Mouse (Mus musculus) embryonic fibroblast, embryonic 13.5 days (primary cell): ENCODE results near the gene Fhad1. TPM values are rescaled to one million over a fixed set of nuclear protein-coding genes. Genes with fewer than 3 reads are reported as not detected.

Experiments
- H3K27ac ChIP-seq: 2 replicates; pipeline ENCODE4 v1.5.1; 2012; ENCODE audit warnings: low read length, control low read depth, inconsistent platforms; ENCODE audit not compliant: insufficient read depth
- H3K4me1 ChIP-seq: 2 replicates; pipeline ENCODE4 v1.6.1; 2011; ENCODE audit warnings: low read length; ENCODE audit not compliant: control insufficient read depth, insufficient read depth
- H3K4me3 ChIP-seq: 2 replicates; pipeline ENCODE4 v1.5.1; 2011; ENCODE audit warnings: mild to moderate bottlenecking, control low read depth, low read length; ENCODE audit not compliant: insufficient read depth
- CTCF ChIP-seq: IDR thresholded peaks from 2 replicates; pipeline ENCODE4 v1.5.1; 2011; ENCODE audit warnings: mild to moderate bottlenecking, control low read depth, low read length, moderate library complexity, borderline replicate concordance; ENCODE audit not compliant: insufficient read depth
- POLR2A ChIP-seq: IDR thresholded peaks from 2 replicates; pipeline ENCODE4 v1.6.1; 2011; ENCODE audit warnings: low read depth, mild to moderate bottlenecking, control low read depth, low read length, moderate library complexity
- polyA plus RNA-seq: library from polyadenylated mRNA; stranded (reverse); fragments of >200 nt; gene quantifications from 2 replicates; pipeline ENCODE4 v1.2.4, GENCODE M21; 2011; ENCODE audit warnings: low read depth; ENCODE audit not compliant: missing spikeins, insufficient read length

The Fhad1 gene
- polyA plus RNA-seq, 1 experiment: not detected

DNA sequence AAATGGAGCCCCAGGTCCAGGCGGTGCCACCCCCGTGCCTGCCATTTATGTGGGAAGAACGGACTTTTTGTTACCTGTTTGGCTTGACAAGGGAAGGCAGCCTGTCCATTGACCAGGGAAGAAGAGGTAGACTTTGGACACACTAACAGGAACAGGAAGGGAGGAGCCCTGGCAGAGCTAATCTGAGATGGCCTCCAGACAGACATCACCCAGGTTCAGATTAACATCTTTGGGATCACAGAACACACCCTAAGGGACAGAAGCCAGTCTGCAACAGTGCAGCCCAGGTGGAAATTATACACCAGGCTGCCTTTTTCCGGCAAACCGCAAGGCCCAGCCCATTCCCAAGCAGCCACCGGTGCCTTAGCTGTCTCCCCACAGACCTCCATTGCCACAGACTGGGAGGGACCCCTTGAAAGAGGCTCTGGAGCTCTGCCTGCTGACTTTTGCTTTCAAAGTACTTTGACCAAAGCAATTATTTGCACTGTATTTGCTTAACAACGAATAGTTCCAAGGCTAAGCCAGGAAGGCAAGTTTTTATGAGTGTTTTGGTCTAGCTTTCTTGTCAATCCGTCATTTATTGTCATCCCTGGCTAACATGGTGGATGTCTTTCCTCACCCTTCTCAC lies 121.6 kb downstream of the Fhad1 start:
- no peak for TF ChIP-seq POLR2A
- TF ChIP-seq CTCF: no peak

GRCm38 (mm10) chr4:141886385-141886968 lies 128.4 kb downstream of the Fhad1 start:
- Histone ChIP-seq H3K4me1 (peaks cover 4% of the 10 kb centered on the region; the same call in 1 of the 2 replicates), H3K4me3 (no peak overlapping the region), H3K27ac (no peak overlapping the region)
- TF ChIP-seq POLR2A: no peak
- no peak for TF ChIP-seq CTCF

More for the DNA sequence above, 121.6 kb downstream of the Fhad1 start:
- Histone ChIP-seq H3K4me3 (no peak overlapping the region), H3K4me1 (no peaks in the 10 kb centered on the region), H3K27ac (no peak overlapping the region)

DNA sequence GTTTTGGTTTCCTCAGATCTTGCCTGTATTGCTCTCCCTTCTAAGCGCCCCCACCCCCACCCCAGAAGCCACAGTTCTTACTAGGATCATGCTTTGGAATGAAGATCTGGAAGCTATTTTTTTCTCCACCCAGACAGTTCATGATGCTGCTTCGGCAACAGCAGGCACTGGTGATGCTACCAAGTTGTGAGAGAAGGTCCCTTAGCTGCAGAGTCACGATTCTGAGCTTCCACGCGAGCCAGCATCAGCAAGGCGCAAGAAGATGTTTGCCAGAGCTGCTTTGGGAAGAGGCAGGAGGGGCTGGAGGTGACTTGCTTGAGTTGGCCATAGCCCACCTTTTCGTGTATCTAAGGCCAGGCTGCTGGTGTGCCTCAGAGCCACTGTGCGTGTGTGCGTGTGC lies 129.4 kb downstream of the Fhad1 start:
- TF ChIP-seq CTCF (no peak), POLR2A (no peak)
- Histone ChIP-seq H3K4me3 (no peak overlapping the region), H3K4me1 (peaks cover 4% of the 10 kb centered on the region; the same call in 1 of the 2 replicates), H3K27ac (no peak overlapping the region)

GRCm38 (mm10) chr4:141882858-141883257 lies 132.0 kb downstream of the Fhad1 start:
- no peak for TF ChIP-seq POLR2A
- TF ChIP-seq CTCF: no peak
- Histone ChIP-seq H3K4me3 (no peak overlapping the region), H3K4me1 (peaks cover 4% of the 10 kb centered on the region; the same call in 1 of the 2 replicates), H3K27ac (no peak overlapping the region)

GRCm38 (mm10) chr4:141881950-141882349 lies 132.9 kb downstream of the Fhad1 start:
- no peak overlapping the region for H3K27ac ChIP-seq
- no peak overlapping the region for H3K4me3 ChIP-seq
- peaks cover 4% of the 10 kb centered on the region; the same call in 1 of the 2 replicates for H3K4me1 ChIP-seq
- no peak for TF ChIP-seq CTCF
- TF ChIP-seq POLR2A: no peak

- Histone ChIP-seq H3K4me3 (no peak overlapping the region), H3K27ac (no peak overlapping the region), H3K4me1 (no peaks in the 10 kb centered on the region)
- TF ChIP-seq POLR2A (no peak), CTCF (no peak)
Observed at GRCm38 (mm10) chr4:141881289-141881914, 133.5 kb downstream of the Fhad1 start.

DNA sequence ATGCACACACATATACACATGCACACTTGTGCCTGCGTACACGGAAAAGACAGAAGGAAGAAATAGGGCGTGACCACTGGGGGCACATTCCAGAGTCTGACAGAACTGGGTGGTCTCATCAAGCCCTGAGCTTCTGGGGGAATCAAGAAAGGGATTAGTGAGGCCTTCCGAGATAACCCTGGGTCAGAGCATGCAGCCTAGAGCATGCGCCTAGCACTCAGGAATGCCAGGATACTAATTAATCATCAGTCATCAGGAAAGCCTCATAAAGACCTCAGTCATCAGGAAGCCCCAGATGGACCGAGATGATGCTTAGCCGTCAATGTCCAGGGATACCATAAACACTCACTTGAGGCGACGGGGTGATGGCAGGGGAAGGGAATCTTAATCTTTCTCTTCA lies 135.0 kb downstream of the Fhad1 start:
- no peak for TF ChIP-seq CTCF
- no peak for TF ChIP-seq POLR2A
- Histone ChIP-seq H3K4me3 (no peak overlapping the region), H3K4me1 (peaks cover 3% of the 10 kb centered on the region; the same call in 1 of the 2 replicates), H3K27ac (no peak overlapping the region)

DNA sequence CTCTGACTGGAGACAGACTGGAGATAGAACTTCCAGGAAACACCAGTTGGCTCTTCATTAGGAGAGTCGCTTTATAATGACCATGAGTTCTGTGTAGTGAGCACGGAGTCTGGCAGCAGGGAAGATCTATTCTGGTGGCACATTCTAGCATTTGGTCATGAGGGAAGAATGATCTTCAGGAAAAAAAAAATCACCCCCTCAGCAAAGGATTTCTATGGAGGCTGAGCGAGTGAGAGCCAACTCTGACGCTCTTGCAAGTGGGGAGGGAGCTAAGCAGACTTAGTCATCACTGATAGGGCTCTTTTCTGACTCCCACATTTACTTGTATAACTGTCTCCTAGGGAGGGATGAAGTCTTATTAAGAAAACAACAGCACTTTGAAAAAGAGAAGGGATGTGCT lies 135.8 kb downstream of the Fhad1 start:
- Histone ChIP-seq H3K4me1 (peaks cover 3% of the 10 kb centered on the region; the same call in 1 of the 2 replicates), H3K27ac (no peak overlapping the region), H3K4me3 (no peak overlapping the region)
- TF ChIP-seq POLR2A (no peak), CTCF (no peak)

GRCm38 (mm10) chr4:141878621-141879020 lies 136.3 kb downstream of the Fhad1 start:
- Histone ChIP-seq H3K4me1 (peaks cover 3% of the 10 kb centered on the region; the same call in 1 of the 2 replicates), H3K27ac (no peak overlapping the region), H3K4me3 (no peak overlapping the region)
- no peak for TF ChIP-seq POLR2A
- no peak for TF ChIP-seq CTCF
